Mouse (Mus musculus): ENCODE results near the gene Mettl27. TPM values are rescaled to one million over a fixed set of nuclear protein-coding genes. Genes with fewer than 3 reads are reported as not detected.
A peak's percentile ranks its signal among the peaks of the same experiment; 100 is the strongest.
"Not testable (repeated sequence)": the region's sequence is repeated elsewhere in the genome, so short reads cannot be mapped to it uniquely, and the experiment has no call there.

Mettl27 gene
- polyA plus RNA-seq, 1 experiment from 2014 or later = 3.7 TPM

DNA sequence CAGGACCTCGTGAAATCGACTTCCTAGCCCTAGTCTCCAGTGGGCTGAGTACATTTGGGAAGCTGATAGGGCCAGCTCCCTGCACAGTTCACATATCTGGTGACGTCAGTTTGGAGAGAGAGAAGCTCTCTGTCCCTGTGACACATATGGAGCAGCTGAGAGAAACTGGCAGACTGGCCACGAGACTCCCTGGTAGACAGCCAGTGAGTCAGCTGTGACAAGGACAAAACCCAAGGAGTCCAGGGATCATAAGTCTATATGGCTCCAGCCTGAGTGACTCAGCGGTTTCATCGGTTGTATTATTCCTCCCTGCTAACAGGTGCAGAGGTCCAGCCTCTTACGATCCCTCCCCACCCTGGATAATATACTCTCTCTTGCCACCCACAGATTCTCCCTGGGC lies 26.9 kb downstream of the Mettl27 start:
- no peaks in the 10 kb centered on the region for H3K27me3 ChIP-seq (ENCODE audit: control insufficient read depth, insufficient read depth, low read length)
- no peaks in the 10 kb centered on the region for H3K36me3 ChIP-seq (ENCODE audit: control insufficient read depth, insufficient read depth, low read length)
- no peak for ATAC-seq (ENCODE audit: low read depth)
- H3K9me3 ChIP-seq (ENCODE audit: control insufficient read depth, low read length) = no peaks in the 10 kb centered on the region
- no peak overlapping the region for H3K4me3 ChIP-seq (ENCODE audit: low read depth, low read length)
- H3K4me1 ChIP-seq (ENCODE audit: control insufficient read depth, insufficient read depth, low read length) = no peaks in the 10 kb centered on the region
- no peak overlapping the region for H3K9ac ChIP-seq (replicated peaks; ENCODE audit: low read depth, low read length)
- H3K27ac ChIP-seq (ENCODE audit: low read depth, low read length) = no peak overlapping the region
- H3K4me2 ChIP-seq (ENCODE audit: low read depth, low read length) = no peak overlapping the region
- WGBS = 72% methylated on average over 7 of the region's 7 CpGs

DNA sequence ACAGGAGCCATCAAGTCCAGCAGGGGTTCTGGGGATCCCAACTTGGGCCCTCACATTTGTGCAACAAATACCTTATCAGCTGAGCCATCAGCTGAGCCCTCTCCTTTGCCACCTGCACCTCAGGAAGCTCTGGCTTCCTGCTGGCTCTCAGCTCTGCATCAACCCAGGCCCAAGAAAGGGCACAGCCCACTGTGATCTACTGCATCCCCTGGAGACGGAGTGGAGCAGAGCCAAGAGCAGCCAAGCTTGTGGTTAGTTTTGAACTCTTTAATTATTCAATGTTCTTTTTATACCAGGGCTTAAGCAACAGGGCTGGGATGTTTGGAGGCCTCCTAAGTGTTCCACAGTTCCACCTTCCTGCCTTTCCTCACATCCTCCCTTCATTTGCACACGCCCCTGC lies 28.3 kb downstream of the Mettl27 start:
- Histone ChIP-seq H3K27me3 (ENCODE audit: control insufficient read depth, insufficient read depth, low read length) (no peaks in the 10 kb centered on the region), H3K4me2 (ENCODE audit: low read depth, low read length) (no peak overlapping the region), H3K9me3 (ENCODE audit: control insufficient read depth, low read length) (no peaks in the 10 kb centered on the region), H3K4me3 (ENCODE audit: low read depth, low read length) (no peak overlapping the region), H3K4me1 (ENCODE audit: control insufficient read depth, insufficient read depth, low read length) (no peaks in the 10 kb centered on the region), H3K27ac (ENCODE audit: low read depth, low read length) (no peak overlapping the region), H3K9ac (replicated peaks; ENCODE audit: low read depth, low read length) (no peak overlapping the region), H3K36me3 (ENCODE audit: control insufficient read depth, insufficient read depth, low read length) (no peaks in the 10 kb centered on the region)
- 69% methylated on average over 2 of the region's 2 CpGs for WGBS
- no peak for ATAC-seq (ENCODE audit: low read depth)

DNA sequence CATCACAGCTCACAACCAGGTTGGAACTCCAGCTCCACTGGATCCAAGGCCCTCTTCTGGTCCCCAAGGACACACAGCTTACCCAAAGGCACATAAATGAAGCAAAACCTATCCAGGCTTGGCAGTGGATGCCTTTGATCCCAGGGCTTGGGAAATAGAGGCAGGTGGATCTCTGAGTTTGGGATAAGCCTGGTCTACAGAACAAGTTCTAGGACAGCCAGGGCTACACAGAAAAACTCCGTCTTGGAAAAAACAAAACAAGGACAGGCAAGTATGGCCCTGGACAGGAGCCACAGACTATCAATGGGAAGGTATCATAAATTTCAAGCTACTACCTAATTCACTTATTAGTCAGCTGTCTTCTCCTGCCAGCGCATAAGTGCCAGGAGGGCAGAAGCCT lies 29.4 kb downstream of the Mettl27 start:
- Histone ChIP-seq H3K4me1 (ENCODE audit: control insufficient read depth, insufficient read depth, low read length) (0 out of 2 replicates have a peak, but pooled peaks cover 2% of the 10 kb centered on the region), H3K27me3 (ENCODE audit: control insufficient read depth, insufficient read depth, low read length) (no peaks in the 10 kb centered on the region), H3K9me3 (ENCODE audit: control insufficient read depth, low read length) (no peaks in the 10 kb centered on the region), H3K4me3 (ENCODE audit: low read depth, low read length) (no peak overlapping the region), H3K27ac (ENCODE audit: low read depth, low read length) (no peak overlapping the region), H3K9ac (replicated peaks; ENCODE audit: low read depth, low read length) (no peak overlapping the region), H3K4me2 (ENCODE audit: low read depth, low read length) (no peak overlapping the region), H3K36me3 (ENCODE audit: control insufficient read depth, insufficient read depth, low read length) (no peaks in the 10 kb centered on the region)
- ATAC-seq (ENCODE audit: low read depth) = no peak
- 96% methylated on average over 2 of the region's 2 CpGs for WGBS

DNA sequence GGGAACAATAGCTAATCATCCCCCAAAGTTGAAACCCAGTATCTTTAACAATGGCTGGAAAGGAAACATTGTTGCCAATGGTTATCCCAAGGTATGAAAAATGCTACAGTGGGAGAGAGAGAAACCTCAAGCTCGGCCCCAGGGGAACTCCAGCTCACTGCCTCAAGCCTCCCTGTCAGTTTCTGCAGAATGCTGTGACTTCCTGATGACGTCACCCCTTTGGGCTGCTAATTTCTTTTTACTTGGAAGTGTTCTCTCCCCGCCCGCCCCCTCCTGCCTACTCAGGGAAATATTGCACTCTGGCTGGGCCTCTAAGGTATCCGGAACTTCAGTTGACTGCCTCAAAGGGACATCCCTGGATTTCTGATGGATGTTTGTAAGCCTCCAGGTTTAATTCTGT lies 31.4 kb downstream of the Mettl27 start:
- Histone ChIP-seq H3K27me3 (ENCODE audit: control insufficient read depth, insufficient read depth, low read length) (no peaks in the 10 kb centered on the region), H3K4me2 (ENCODE audit: low read depth, low read length) (no peak overlapping the region), H3K27ac (ENCODE audit: low read depth, low read length) (no peak overlapping the region), H3K36me3 (ENCODE audit: control insufficient read depth, insufficient read depth, low read length) (no peaks in the 10 kb centered on the region), H3K4me1 (ENCODE audit: control insufficient read depth, insufficient read depth, low read length) (0 out of 2 replicates have a peak, but pooled peaks cover 2% of the 10 kb centered on the region), H3K4me3 (ENCODE audit: low read depth, low read length) (no peak overlapping the region), H3K9ac (replicated peaks; ENCODE audit: low read depth, low read length) (no peak overlapping the region), H3K9me3 (ENCODE audit: control insufficient read depth, low read length) (no peaks in the 10 kb centered on the region)
- WGBS = 33% methylated on average over 5 of the region's 5 CpGs
- no peak for ATAC-seq (ENCODE audit: low read depth)

DNA sequence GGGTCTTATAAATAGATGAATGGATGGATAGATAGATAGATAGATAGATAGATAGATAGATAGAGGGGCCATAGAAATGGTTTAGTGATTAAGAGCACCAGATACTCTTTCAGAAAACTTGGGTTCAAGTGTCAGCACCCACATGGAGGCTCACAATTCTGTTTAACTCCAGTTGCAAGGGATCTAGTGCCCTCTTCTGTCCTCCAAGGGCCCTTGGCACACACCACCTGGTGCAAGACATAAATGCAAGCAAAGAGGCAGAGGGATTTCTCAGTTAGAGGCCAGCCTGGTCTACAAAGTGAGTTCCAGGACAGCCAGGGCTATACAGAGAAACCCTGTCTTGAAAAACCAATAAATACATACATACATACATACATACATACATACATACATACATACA lies 32.5 kb downstream of the Mettl27 start:
- H3K4me2 ChIP-seq (ENCODE audit: low read depth, low read length); H3K4me1 ChIP-seq (ENCODE audit: control insufficient read depth, insufficient read depth, low read length); H3K9me3 ChIP-seq (ENCODE audit: control insufficient read depth, low read length); H3K27me3 ChIP-seq (ENCODE audit: control insufficient read depth, insufficient read depth, low read length); ATAC-seq (ENCODE audit: low read depth); H3K27ac ChIP-seq (ENCODE audit: low read depth, low read length); H3K4me3 ChIP-seq (ENCODE audit: low read depth, low read length); H3K9ac ChIP-seq (replicated peaks; ENCODE audit: low read depth, low read length); H3K36me3 ChIP-seq (ENCODE audit: control insufficient read depth, insufficient read depth, low read length): not testable (repeated sequence)

DNA sequence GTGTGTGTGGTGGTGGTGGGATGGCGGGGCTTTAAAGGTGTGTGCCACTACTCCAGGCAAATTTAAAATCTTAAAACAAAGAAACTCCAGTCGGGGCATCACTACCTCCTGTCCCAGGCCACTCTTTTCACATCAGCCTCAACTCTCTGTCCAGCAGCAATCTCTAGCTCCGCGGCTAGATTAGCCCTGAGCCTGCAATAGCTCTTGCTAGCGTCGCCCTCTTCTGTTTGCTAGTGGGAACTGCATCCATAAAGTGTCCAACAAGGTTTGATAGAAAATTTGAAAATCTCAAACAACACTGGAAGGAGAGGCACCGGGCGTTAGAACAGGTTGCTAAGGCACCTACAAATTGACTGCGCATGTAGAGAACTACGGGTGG lies 33.3 kb downstream of the Mettl27 start:
- H3K27ac ChIP-seq (ENCODE audit: low read depth, low read length) = no peak overlapping the region
- no peak for ATAC-seq (ENCODE audit: low read depth)
- no peak overlapping the region for H3K4me3 ChIP-seq (ENCODE audit: low read depth, low read length)
- peak overlapping the region; percentile 34 for H3K4me2 ChIP-seq (ENCODE audit: low read depth, low read length)
- H3K9ac ChIP-seq (replicated peaks; ENCODE audit: low read depth, low read length) = no peak overlapping the region
- WGBS = 4% methylated on average over 10 of the region's 10 CpGs
- no peaks in the 10 kb centered on the region for H3K9me3 ChIP-seq (ENCODE audit: control insufficient read depth, low read length)
- no peaks in the 10 kb centered on the region for H3K27me3 ChIP-seq (ENCODE audit: control insufficient read depth, insufficient read depth, low read length)
- 0 out of 2 replicates have a peak, but pooled peaks cover 2% of the 10 kb centered on the region for H3K4me1 ChIP-seq (ENCODE audit: control insufficient read depth, insufficient read depth, low read length)
- H3K36me3 ChIP-seq (ENCODE audit: control insufficient read depth, insufficient read depth, low read length) = no peaks in the 10 kb centered on the region

DNA sequence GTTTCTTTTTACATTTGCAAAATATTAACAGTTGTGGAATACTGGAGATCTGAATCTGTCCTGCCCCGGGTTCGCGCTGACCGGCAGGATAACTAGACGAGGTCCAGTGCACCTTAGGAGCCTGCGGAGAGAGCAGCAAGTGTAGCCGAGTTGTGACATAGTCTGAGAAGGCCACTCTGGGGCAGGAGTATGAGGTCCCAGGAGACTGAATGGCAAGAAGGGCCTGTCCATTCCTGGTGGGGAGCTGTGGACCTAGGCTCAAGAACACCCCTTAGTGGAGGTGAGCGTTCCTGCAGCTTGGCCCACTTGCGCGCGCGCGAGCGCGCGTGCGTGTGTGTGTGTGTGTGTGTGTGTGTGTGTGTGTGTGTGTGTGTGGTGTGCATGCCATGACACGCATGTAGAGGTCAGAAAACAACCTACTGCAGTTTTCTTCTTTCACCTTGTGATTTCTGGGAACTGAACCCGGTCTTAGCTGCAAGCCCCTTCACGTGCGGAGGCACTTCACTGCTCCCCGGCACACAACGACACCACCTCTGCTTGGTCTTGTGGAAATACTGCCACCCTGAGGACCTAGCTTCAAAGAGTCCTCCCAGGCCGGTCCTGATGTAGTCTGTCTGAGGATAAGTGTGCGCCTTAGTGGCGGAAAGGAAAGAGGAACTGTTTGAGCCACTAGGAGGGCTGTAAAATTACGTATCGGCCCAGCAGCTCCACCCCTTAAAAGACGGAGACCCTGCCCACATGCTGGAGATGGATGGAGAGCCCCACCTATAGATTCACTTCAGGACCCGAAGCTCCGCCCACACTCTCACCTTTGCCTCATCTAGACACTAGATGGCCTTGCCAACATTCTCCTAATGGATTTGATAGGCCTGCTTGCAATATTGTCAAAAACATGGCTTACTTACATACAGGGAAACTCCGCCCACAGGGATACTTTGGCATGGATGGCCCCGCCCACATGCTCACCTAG lies 34.0 kb downstream of the Mettl27 start:
- H3K27me3 ChIP-seq (ENCODE audit: control insufficient read depth, insufficient read depth, low read length) = no peaks in the 10 kb centered on the region
- H3K9me3 ChIP-seq (ENCODE audit: control insufficient read depth, low read length) = no peaks in the 10 kb centered on the region
- no peaks in the 10 kb centered on the region for H3K36me3 ChIP-seq (ENCODE audit: control insufficient read depth, insufficient read depth, low read length)
- H3K4me1 ChIP-seq (ENCODE audit: control insufficient read depth, insufficient read depth, low read length) = 0 out of 2 replicates have a peak, but pooled peaks cover 2% of the 10 kb centered on the region
- 3% methylated on average over 32 of the region's 33 CpGs for WGBS
- ATAC-seq (ENCODE audit: low read depth) = no peak
- no peak overlapping the region for H3K27ac ChIP-seq (ENCODE audit: low read depth, low read length)
- H3K4me2 ChIP-seq (ENCODE audit: low read depth, low read length) = peak overlapping the region; percentile 34
- no peak overlapping the region for H3K4me3 ChIP-seq (ENCODE audit: low read depth, low read length)
- H3K9ac ChIP-seq (replicated peaks; ENCODE audit: low read depth, low read length) = no peak overlapping the region

DNA sequence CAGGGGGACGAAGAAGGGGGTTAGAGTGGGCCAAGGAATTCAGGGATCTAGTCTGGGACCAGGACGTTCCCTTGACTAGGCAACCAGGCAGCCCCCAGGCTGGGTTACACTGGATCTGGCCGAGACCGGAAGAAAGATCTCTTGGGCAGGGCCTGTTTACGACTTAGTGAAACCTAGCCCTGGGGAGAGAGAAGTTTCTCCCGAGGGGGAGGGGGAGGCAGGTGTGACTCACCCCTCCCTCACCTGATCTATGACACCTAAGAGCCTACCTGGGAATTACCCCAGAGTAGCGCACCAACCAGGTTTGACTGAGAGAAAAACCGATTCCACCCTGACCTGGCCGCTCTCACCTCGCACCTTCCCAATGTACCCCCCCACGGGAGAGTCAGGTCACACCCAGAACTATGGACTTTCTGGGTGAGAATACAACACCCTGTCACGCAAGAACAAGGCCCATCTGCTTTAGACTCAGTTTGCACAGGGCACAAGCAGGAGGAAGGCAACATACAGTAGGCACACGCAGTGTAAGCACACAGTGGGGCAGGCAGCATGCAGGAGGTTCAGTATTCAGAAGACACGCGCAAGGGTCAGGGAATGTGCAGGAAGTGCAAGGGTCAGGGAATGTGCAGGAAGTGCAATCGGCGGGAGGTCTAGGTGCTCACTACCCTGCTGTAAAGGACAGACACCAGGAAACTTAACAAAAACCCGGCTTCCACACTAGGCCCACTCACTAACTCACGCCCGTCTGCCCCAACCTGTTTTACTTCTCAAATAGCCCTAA lies 35.2 kb downstream of the Mettl27 start:
- Histone ChIP-seq H3K9ac (replicated peaks; ENCODE audit: low read depth, low read length) (no peak overlapping the region), H3K4me1 (ENCODE audit: control insufficient read depth, insufficient read depth, low read length) (0 out of 2 replicates have a peak, but pooled peaks cover 2% of the 10 kb centered on the region), H3K27ac (ENCODE audit: low read depth, low read length) (no peak overlapping the region), H3K27me3 (ENCODE audit: control insufficient read depth, insufficient read depth, low read length) (no peaks in the 10 kb centered on the region), H3K4me3 (ENCODE audit: low read depth, low read length) (no peak overlapping the region), H3K9me3 (ENCODE audit: control insufficient read depth, low read length) (no peaks in the 10 kb centered on the region), H3K4me2 (ENCODE audit: low read depth, low read length) (no peak overlapping the region), H3K36me3 (ENCODE audit: control insufficient read depth, insufficient read depth, low read length) (no peaks in the 10 kb centered on the region)
- ATAC-seq (ENCODE audit: low read depth) = no peak
- WGBS = 74% methylated on average over 20 of the region's 20 CpGs

DNA sequence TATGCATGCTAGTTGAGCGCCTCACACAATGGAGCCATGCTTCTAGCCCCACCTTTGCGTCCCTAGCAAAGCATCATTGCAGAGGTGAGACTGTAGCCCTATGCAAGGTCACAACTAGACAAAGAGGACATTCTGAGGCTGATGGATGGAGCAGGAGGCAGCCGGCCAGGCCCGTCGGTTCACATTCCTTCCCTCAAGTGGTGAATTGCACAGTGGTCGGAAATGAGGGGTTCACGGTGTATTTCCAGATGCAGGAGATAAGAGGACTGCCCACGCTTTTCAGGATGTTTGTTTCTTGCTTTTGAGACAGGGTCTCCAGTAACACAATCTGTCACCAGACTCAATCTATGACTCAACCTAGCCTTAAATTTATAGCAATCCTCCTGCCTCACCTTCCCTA lies 38.5 kb downstream of the Mettl27 start:
- Histone ChIP-seq H3K9ac (replicated peaks; ENCODE audit: low read depth, low read length) (no peak overlapping the region), H3K27ac (ENCODE audit: low read depth, low read length) (no peak overlapping the region), H3K4me2 (ENCODE audit: low read depth, low read length) (no peak overlapping the region), H3K4me3 (ENCODE audit: low read depth, low read length) (no peak overlapping the region), H3K9me3 (ENCODE audit: control insufficient read depth, low read length) (no peaks in the 10 kb centered on the region), H3K27me3 (ENCODE audit: control insufficient read depth, insufficient read depth, low read length) (no peaks in the 10 kb centered on the region), H3K36me3 (ENCODE audit: control insufficient read depth, insufficient read depth, low read length) (no peaks in the 10 kb centered on the region), H3K4me1 (ENCODE audit: control insufficient read depth, insufficient read depth, low read length) (0 out of 2 replicates have a peak, but pooled peaks cover 2% of the 10 kb centered on the region)
- ATAC-seq (ENCODE audit: low read depth) = no peak
- WGBS = 75% methylated on average over 8 of the region's 8 CpGs

All from neural tube, embryonic 14.5 days (tissue).